7 mouse cellular contexts compared by ENCODE assay signal in the genomic region with DNA sequence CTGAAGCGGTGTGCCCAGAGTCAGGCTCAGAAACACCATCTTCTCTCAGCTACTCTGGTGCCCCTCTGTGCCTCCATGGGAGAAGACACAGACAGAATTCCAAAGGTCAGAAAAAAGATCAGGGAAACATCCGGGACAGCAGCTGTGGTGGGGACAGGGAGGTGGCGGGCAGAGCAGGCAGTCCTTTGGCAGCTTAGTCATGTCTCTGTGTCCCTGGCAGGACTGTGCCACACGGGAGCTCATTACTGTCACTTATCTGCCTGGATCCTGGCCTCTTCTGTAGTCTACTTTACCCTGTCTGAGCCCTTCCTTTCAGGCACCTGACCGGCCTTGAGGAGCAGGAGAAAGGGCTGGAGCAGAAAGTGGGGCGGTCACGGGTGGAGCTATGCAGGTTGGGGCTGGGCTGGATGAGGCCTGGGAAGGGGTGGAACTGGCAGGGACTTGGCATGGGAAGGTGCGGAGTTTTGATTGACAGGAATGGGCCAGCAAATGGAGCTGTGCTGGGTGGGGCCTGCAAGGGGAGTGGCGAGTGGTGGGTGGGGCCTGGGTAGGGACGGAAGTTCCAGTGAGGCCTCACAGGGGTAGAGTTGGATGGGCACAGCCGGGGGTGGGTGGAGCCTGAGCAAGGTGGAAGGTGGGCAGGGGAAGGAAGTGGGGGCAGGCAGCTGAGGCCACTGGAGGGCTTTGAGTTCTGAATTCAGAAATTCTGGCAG.
DNase-seq lines count a peak whose midpoint lies in the region; ATAC-seq and TF ChIP-seq lines count a peak whose summit lies in the region.

No protein-coding gene starts in this region.

- H3K27ac ChIP-seq in forebrain, postnatal 0 days (ENCODE audit: low read depth, low read length): no peak overlapping the region
- no peak overlapping the region for H3K27ac ChIP-seq in hindbrain, postnatal 0 days
- H3K27ac ChIP-seq in limb, embryonic 11.5 days (replicated peaks; ENCODE audit: low read depth, low read length): no peak overlapping the region
- no peak overlapping the region for H3K27ac ChIP-seq in stomach, embryonic 15.5 days

- no peak overlapping the region for H3K4me2 ChIP-seq in forebrain, postnatal 0 days (ENCODE audit: low read depth)
- no peak overlapping the region for H3K4me2 ChIP-seq in hindbrain, postnatal 0 days (ENCODE audit: low read depth, low read length)
- no peak overlapping the region for H3K4me2 ChIP-seq in limb, embryonic 11.5 days (ENCODE audit: low read depth, severe bottlenecking)
- H3K4me2 ChIP-seq in stomach, embryonic 15.5 days: 0 out of 2 replicates have a peak overlapping the region, but pooled peaks have one; percentile 13

- no peaks in the 10 kb centered on the region for H3K36me3 ChIP-seq in forebrain, postnatal 0 days (ENCODE audit: insufficient read depth)
- no peaks in the 10 kb centered on the region for H3K36me3 ChIP-seq in hindbrain, postnatal 0 days (ENCODE audit: insufficient read depth, low read length)
- H3K36me3 ChIP-seq in limb, embryonic 11.5 days (ENCODE audit: control insufficient read depth, insufficient read depth, low read length): no peaks in the 10 kb centered on the region
- no peaks in the 10 kb centered on the region for H3K36me3 ChIP-seq in stomach, embryonic 15.5 days

- H3K9ac ChIP-seq in forebrain, postnatal 0 days: no peak overlapping the region
- no peak overlapping the region for H3K9ac ChIP-seq in hindbrain, postnatal 0 days (replicated peaks; ENCODE audit: low read length)
- H3K9ac ChIP-seq in limb, embryonic 11.5 days (ENCODE audit: low read length): no peak overlapping the region
- H3K9ac ChIP-seq in stomach, embryonic 15.5 days: no peak overlapping the region

- DNase-seq in ES-CJ7 (ENCODE audit: low read depth, low spot score): peak; percentile 94
- peak; percentile 59 for DNase-seq in adrenal gland, adult 2 months
- peak; percentile 44 for DNase-seq in forebrain, postnatal 0 days
- DNase-seq in hindbrain, postnatal 0 days (ENCODE audit: low spot score): peak; percentile 58
- DNase-seq in limb, embryonic 11.5 days (ENCODE audit: low spot score): peak; percentile 47
- peak; percentile 18 for DNase-seq in mesoderm, embryonic 11.5 days (ENCODE audit: low read depth, low spot score)

- no peak for TF ChIP-seq CTCF in forebrain, postnatal 0 days (IDR thresholded peaks at IDR 0.05; ENCODE audit: low read depth)
- no peak for TF ChIP-seq CTCF in hindbrain, postnatal 0 days (IDR thresholded peaks at IDR 0.05; ENCODE audit: low read depth)

- peak; percentile 67 for ATAC-seq in forebrain, postnatal 0 days
- ATAC-seq in hindbrain, postnatal 0 days: peak; percentile 81
- ATAC-seq in limb, embryonic 11.5 days (ENCODE audit: insufficient number of reproducible peaks, low FRiP score, low TSS enrichment, low read depth): peak; percentile 59; the same call in 1 of the 2 replicates
- ATAC-seq in stomach, embryonic 15.5 days (ENCODE audit: insufficient read depth, low FRiP score, low read depth): peak; percentile 94

- WGBS in forebrain, postnatal 0 days: 30% methylated on average over 11 of the region's 11 CpGs
- WGBS in hindbrain, postnatal 0 days: 30% methylated on average over 11 of the region's 11 CpGs
- 38% methylated on average over 11 of the region's 11 CpGs for WGBS in limb, embryonic 11.5 days
- 31% methylated on average over 11 of the region's 11 CpGs for WGBS in stomach, embryonic 15.5 days

- no peaks in the 10 kb centered on the region for H3K27me3 ChIP-seq in forebrain, postnatal 0 days (ENCODE audit: insufficient read depth, low read length)
- H3K27me3 ChIP-seq in hindbrain, postnatal 0 days (ENCODE audit: insufficient read depth, low read length): no peaks in the 10 kb centered on the region
- no peaks in the 10 kb centered on the region for H3K27me3 ChIP-seq in limb, embryonic 11.5 days (ENCODE audit: control insufficient read depth, insufficient read depth, low read length)
- H3K27me3 ChIP-seq in stomach, embryonic 15.5 days (replicated peaks): no peaks in the 10 kb centered on the region

- 0 out of 2 replicates have a peak, but pooled peaks cover 5% of the 10 kb centered on the region for H3K4me1 ChIP-seq in forebrain, postnatal 0 days (ENCODE audit: insufficient read depth)
- peaks cover 14% of the 10 kb centered on the region for H3K4me1 ChIP-seq in hindbrain, postnatal 0 days (ENCODE audit: insufficient read depth, low read length)
- no peaks in the 10 kb centered on the region for H3K4me1 ChIP-seq in limb, embryonic 11.5 days (ENCODE audit: control insufficient read depth, insufficient read depth, low read length)
- H3K4me1 ChIP-seq in stomach, embryonic 15.5 days: peaks cover 4% of the 10 kb centered on the region; the same call in 1 of the 2 replicates

- H3K4me3 ChIP-seq in forebrain, postnatal 0 days (ENCODE audit: low read depth, low read length): no peak overlapping the region
- H3K4me3 ChIP-seq in hindbrain, postnatal 0 days (ENCODE audit: low read length): no peak overlapping the region
- no peak overlapping the region for H3K4me3 ChIP-seq in limb, embryonic 11.5 days (ENCODE audit: low read depth, low read length)
- H3K4me3 ChIP-seq in stomach, embryonic 15.5 days (replicated peaks): no peak overlapping the region

- no peaks in the 10 kb centered on the region for H3K9me3 ChIP-seq in forebrain, postnatal 0 days (ENCODE audit: low read length)
- no peaks in the 10 kb centered on the region for H3K9me3 ChIP-seq in hindbrain, postnatal 0 days (ENCODE audit: low read length)
- no peaks in the 10 kb centered on the region for H3K9me3 ChIP-seq in limb, embryonic 11.5 days (ENCODE audit: control insufficient read depth, low read length)
- H3K9me3 ChIP-seq in stomach, embryonic 15.5 days: no peaks in the 10 kb centered on the region

Comparison
In these comparisons a context has a peak if more than half of its experiments do, and no peak if none do; other contexts are left out.
1. DNase-seq: peak in every context shown above with its lines; median percentile 94 in ES-CJ7; 59 in adrenal gland, adult 2 months; 58 in hindbrain, postnatal 0 days; 47 in limb, embryonic 11.5 days; 44 in forebrain, postnatal 0 days; 18 in mesoderm, embryonic 11.5 days.